Comparison of ENCODE assay signal across 11 mouse cellular contexts in genomic region chr5:136531674-136532365, GRCm38 (mm10). TPM values are rescaled to one million over a fixed set of nuclear protein-coding genes. Genes with fewer than 3 reads are reported as not detected.
DNase-seq lines count a peak whose midpoint lies in the region; ATAC-seq and TF ChIP-seq lines count a peak whose summit lies in the region.
"Had no signal": no experiment of that assay in that cellular context is flagged by ENCODE, and none has a peak within 500 bp of the region (broad histone marks: within the 10 kb centered on the region; RNA-seq: fewer than 3 reads in every experiment).

No protein-coding gene starts in this region.

- TF ChIP-seq CTCF in gastrocnemius, adult 2 months (IDR thresholded peaks at IDR 0.05): no peak

- H3K27me3 ChIP-seq in heart, embryonic 16.5 days (ENCODE audit: control insufficient read depth, insufficient read depth, low read length): no peaks in the 10 kb centered on the region
- H3K27me3 ChIP-seq: CH12.LX; liver, embryonic 15.5 days had no signal

- intact Hi-C loops in gastrocnemius, adult 2 months (cut with DNase I): no loop called here
- intact Hi-C loops in gastrocnemius, postnatal 14 days (cut with DNase I; ENCODE audit: low total_unique reads): no loop called here

- no peaks in the 10 kb centered on the region for H3K9me3 ChIP-seq in heart, embryonic 16.5 days (replicated peaks; ENCODE audit: control insufficient read depth, low read length)
- H3K9me3 ChIP-seq: liver, embryonic 15.5 days had no signal

- 33% methylated on average over 2 of the region's 2 CpGs for WGBS in heart, embryonic 16.5 days

- no peak overlapping the region for H3K9ac ChIP-seq in heart, embryonic 16.5 days (ENCODE audit: low read length)
- H3K9ac ChIP-seq: liver, embryonic 15.5 days had no signal

- no peak overlapping the region for H3K4me3 ChIP-seq in gastrocnemius, adult 2 months
- H3K4me3 ChIP-seq in heart, embryonic 16.5 days (ENCODE audit: low read length): no peak overlapping the region
- H3K4me3 ChIP-seq: liver, embryonic 15.5 days had no signal

- ATAC-seq in heart, embryonic 16.5 days (replicated peaks; ENCODE audit: extremely low read depth, insufficient read depth, low FRiP score): 0 out of 2 replicates have a peak, but pooled peaks have one; percentile 23
- ATAC-seq: hindbrain, postnatal 0 days had no signal

- no peak overlapping the region for H3K4me2 ChIP-seq in heart, embryonic 16.5 days (ENCODE audit: low read depth, low read length)
- H3K4me2 ChIP-seq: liver, embryonic 15.5 days had no signal

- DNase-seq in gastrocnemius, adult 2 months: no peak
- no peak for DNase-seq in gastrocnemius, postnatal 14 days
- peak; percentile 55 for DNase-seq in urinary bladder, postnatal 14 days (ENCODE audit: low spot score)
- no peak for DNase-seq in urinary bladder, postnatal 25 days (ENCODE audit: low spot score)
- DNase-seq in spleen, postnatal 10 days (ENCODE audit: low spot score in 2 of 2): no peak
- no peak for DNase-seq in lung, postnatal 36 days
- no peak for DNase-seq in cerebellum, adult 9-11 months

- H3K27ac ChIP-seq in gastrocnemius, adult 2 months: peak overlapping the region; percentile 86
- H3K27ac ChIP-seq in heart, embryonic 16.5 days (ENCODE audit: low read length): peak overlapping the region; percentile 52
- H3K27ac ChIP-seq: hindbrain, postnatal 0 days; liver, embryonic 15.5 days had no signal

- peaks cover 57% of the 10 kb centered on the region for H3K4me1 ChIP-seq in heart, embryonic 16.5 days (ENCODE audit: control insufficient read depth, insufficient read depth, low read length)

- H3K36me3 ChIP-seq in heart, embryonic 16.5 days (ENCODE audit: control insufficient read depth, insufficient read depth): no peaks in the 10 kb centered on the region
- H3K36me3 ChIP-seq: liver, embryonic 15.5 days had no signal

RNA-seq across cellular contexts. Expression of gene Cux1, which starts 35.5 kb away (rescaled TPM):
- 10 to 100 TPM; 80.9 to 88.2 TPM for total RNA-seq in gastrocnemius, adult 2 months (2021)
- total RNA-seq in gastrocnemius, postnatal 14 days (2021): 10 to 100 TPM; 66.0 to 68.2 TPM
- polyA plus RNA-seq in heart, embryonic 16.5 days (2015; fragmentation: Nextera tagmentation; extraction: Ambion mirVana): 87.6 and 89.0 TPM in 2 replicates
